Mouse (Mus musculus) limb, embryonic 11.5 days (tissue): ENCODE data around the gene Mlh1. TPM values are rescaled to one million over a fixed set of nuclear protein-coding genes. Genes with fewer than 3 reads are reported as not detected.

Source experiments
- ATAC-seq: fragments of 200-750 bp; cut with Nextera tagmentation; 2 replicates; pipeline ENCODE4 v1.8.0; 2017; ENCODE audit warnings: low read depth; ENCODE audit not compliant: insufficient number of reproducible peaks, low FRiP score, low TSS enrichment
- DNase-seq: peaks from one replicate; pipeline ENCODE4 v3.0.0-alpha.2; 2015; ENCODE audit warnings: low spot score
- H3K27ac ChIP-seq: fragments of 300-500 bp; sonication (generic); replicated peaks from 2 replicates; pipeline ENCODE4 v1.5.1; 2014; ENCODE audit warnings: low read depth, mild to moderate bottlenecking, low read length
- H3K27me3 ChIP-seq: fragments of 300-500 bp; sonication (generic); 2 replicates; pipeline ENCODE4 v1.6.1; 2014; ENCODE audit warnings: mild to moderate bottlenecking, low read length, mixed read lengths; ENCODE audit not compliant: control insufficient read depth, insufficient read depth
- H3K36me3 ChIP-seq: fragments of 300-500 bp; sonication (generic); 2 replicates; pipeline ENCODE4 v1.6.1; 2014; ENCODE audit warnings: mild to moderate bottlenecking, low read length, moderate library complexity, mixed read lengths; ENCODE audit not compliant: control insufficient read depth, insufficient read depth
- H3K4me1 ChIP-seq: fragments of 300-500 bp; sonication (generic); 2 replicates; pipeline ENCODE4 v1.6.1; 2014; ENCODE audit warnings: low read length, mixed read lengths; ENCODE audit not compliant: control insufficient read depth, insufficient read depth
- H3K4me2 ChIP-seq: fragments of 300-500 bp; sonication (generic); 2 replicates; pipeline ENCODE4 v1.6.1; 2014; ENCODE audit warnings: low read depth, mild to moderate bottlenecking, moderate library complexity; ENCODE audit not compliant: severe bottlenecking
- H3K4me3 ChIP-seq: fragments of 300-500 bp; sonication (generic); 2 replicates; pipeline ENCODE4 v1.5.1; 2014; ENCODE audit warnings: low read depth, low read length
- H3K9ac ChIP-seq: fragments of 300-500 bp; sonication (generic); 2 replicates; pipeline ENCODE4 v1.6.1; 2014; ENCODE audit warnings: mild to moderate bottlenecking, low read length
- H3K9me3 ChIP-seq: fragments of 300-500 bp; sonication (generic); 2 replicates; pipeline ENCODE4 v1.6.1; 2016; ENCODE audit warnings: low read length; ENCODE audit not compliant: control insufficient read depth
- WGBS: fragments of 180-500 bp; shearing (Covaris S2); extraction: QIAGEN DNeasy Blood & Tissue Kit; methylation state at CpG from one replicate; pipeline ENCODE4 v1.1.7; 2014; 5-methylcytosine and 5-hydroxymethylcytosine counted together
- polyA plus RNA-seq: library from polyadenylated mRNA; unstranded; fragments of >200 nt; fragmentation: Nextera tagmentation; extraction: Ambion mirVana; gene quantifications from 2 replicates; pipeline ENCODE4 v1.2.1, GENCODE M21; 2014

Mlh1 gene
- polyA plus RNA-seq, 1 experiment from 2014 or later, result 52.1 TPM

DNA sequence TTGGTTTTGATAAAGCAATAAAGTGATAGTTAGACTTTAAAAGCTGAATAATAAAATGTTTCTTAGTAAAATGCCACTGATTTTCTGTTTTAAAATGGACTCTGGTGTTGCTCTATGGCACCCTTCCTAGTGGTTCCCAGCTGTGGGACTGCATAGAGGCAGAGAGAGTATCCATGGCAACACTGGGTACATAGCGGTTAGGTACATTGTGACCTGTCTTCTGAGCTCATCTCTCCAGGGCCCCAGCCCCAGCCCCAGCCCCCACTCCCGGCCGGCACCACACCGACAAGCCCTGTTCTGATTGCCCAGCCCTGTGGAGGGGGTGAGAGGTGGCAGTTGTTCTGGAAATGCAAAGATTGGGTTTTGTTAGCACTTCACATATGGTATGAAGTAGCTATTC lies 86.7 kb downstream of the Mlh1 start:
- WGBS, result 57% methylated on average over 4 of the region's 4 CpGs
- H3K4me1 ChIP-seq, result no peaks in the 10 kb centered on the region
- H3K27me3 ChIP-seq, result no peaks in the 10 kb centered on the region
- no peak overlapping the region for H3K4me2 ChIP-seq
- no peaks in the 10 kb centered on the region for H3K36me3 ChIP-seq
- no peak overlapping the region for H3K27ac ChIP-seq
- no peak overlapping the region for H3K9ac ChIP-seq
- H3K9me3 ChIP-seq, result no peaks in the 10 kb centered on the region
- H3K4me3 ChIP-seq, result no peak overlapping the region
- DNase-seq (no peak), ATAC-seq (no peak)

- H3K27me3 ChIP-seq, result no peaks in the 10 kb centered on the region
- ATAC-seq, result no peak
Observed at GRCm38 (mm10) chr9:111182176-111182575, 89.4 kb downstream of the Mlh1 start.

GRCm38 (mm10) chr9:111178971-111179370 lies 92.6 kb downstream of the Mlh1 start:
- Histone ChIP-seq H3K4me1 (no peaks in the 10 kb centered on the region), H3K9ac (no peak overlapping the region), H3K27me3 (no peaks in the 10 kb centered on the region), H3K4me2 (no peak overlapping the region), H3K9me3 (no peaks in the 10 kb centered on the region), H3K27ac (no peak overlapping the region), H3K36me3 (no peaks in the 10 kb centered on the region), H3K4me3 (no peak overlapping the region)
- ATAC-seq, result no peak
- DNase-seq, result no peak
- WGBS, result 74% methylated on average over 5 of the region's 5 CpGs

More at GRCm38 (mm10) chr9:111182176-111182575, 89.4 kb downstream of the Mlh1 start:
- no peak overlapping the region for H3K4me2 ChIP-seq
- DNase-seq, result no peak
- no peaks in the 10 kb centered on the region for H3K4me1 ChIP-seq
- no peak overlapping the region for H3K4me3 ChIP-seq
- 84% methylated on average over 3 of the region's 3 CpGs for WGBS
- H3K36me3 ChIP-seq, result no peaks in the 10 kb centered on the region
- no peaks in the 10 kb centered on the region for H3K9me3 ChIP-seq
- no peak overlapping the region for H3K27ac ChIP-seq
- no peak overlapping the region for H3K9ac ChIP-seq

Other genes with a start within 250 kb of the Mlh1 start
- 0.55 and 0.58 TPM in 2 replicates for gene Ccrl2, start 214.3 kb downstream of the Mlh1 start, polyA plus RNA-seq
- gene Lrrfip2, start 154.2 kb downstream of the Mlh1 start, polyA plus RNA-seq, result 43.9 and 45.5 TPM in 2 replicates
- gene Epm2aip1, start 138 bp upstream of the Mlh1 start, polyA plus RNA-seq, result 46.2 and 48.8 TPM in 2 replicates
- 0.08 TPM in 1 of 2 replicates, not detected in the other for gene Trank1, start 39.9 kb upstream of the Mlh1 start, polyA plus RNA-seq
- 0.06 and 0.25 TPM in 2 replicates for gene Dclk3, start 167.3 kb upstream of the Mlh1 start, polyA plus RNA-seq